Mouse (Mus musculus): ENCODE data around the gene Mrpl12. TPM values are rescaled to one million over a fixed set of nuclear protein-coding genes. Genes with fewer than 3 reads are reported as not detected.

The Mrpl12 gene
- polyA plus RNA-seq, 1 experiment from 2014 or later = 162 TPM

GRCm38 (mm10) chr11:120520967-120521540 is 36.6 kb downstream of the Mrpl12 start:
- H3K9me3 ChIP-seq (replicated peaks; ENCODE audit: control insufficient read depth, low read length) = no peaks in the 10 kb centered on the region
- no peak overlapping the region for H3K9ac ChIP-seq (replicated peaks; ENCODE audit: low read length)
- no peak overlapping the region for H3K4me3 ChIP-seq (ENCODE audit: low read depth, low read length)
- no peaks in the 10 kb centered on the region for H3K4me1 ChIP-seq (ENCODE audit: control insufficient read depth, insufficient read depth, low read length)
- WGBS = 85% methylated on average over 5 of the region's 5 CpGs
- DNase-seq (ENCODE audit: low spot score) = no peak
- H3K36me3 ChIP-seq (replicated peaks; ENCODE audit: control insufficient read depth, insufficient read depth, low read depth, low read length) = no peaks in the 10 kb centered on the region
- no peak for ATAC-seq (replicated peaks; ENCODE audit: insufficient number of reproducible peaks, low FRiP score, low TSS enrichment, low read depth)
- H3K27me3 ChIP-seq (ENCODE audit: control insufficient read depth, insufficient read depth, low read length) = no peaks in the 10 kb centered on the region
- no peak overlapping the region for H3K27ac ChIP-seq (replicated peaks; ENCODE audit: low read depth, low read length)
- H3K4me2 ChIP-seq (ENCODE audit: low read depth, low read length) = no peak overlapping the region

- DNase-seq (ENCODE audit: low spot score) (no peak), ATAC-seq (replicated peaks; ENCODE audit: insufficient number of reproducible peaks, low FRiP score, low TSS enrichment, low read depth) (no peak)
- no peaks in the 10 kb centered on the region for H3K36me3 ChIP-seq (replicated peaks; ENCODE audit: control insufficient read depth, insufficient read depth, low read depth, low read length)
- no peak overlapping the region for H3K4me3 ChIP-seq (ENCODE audit: low read depth, low read length)
- no peaks in the 10 kb centered on the region for H3K4me1 ChIP-seq (ENCODE audit: control insufficient read depth, insufficient read depth, low read length)
- no peaks in the 10 kb centered on the region for H3K9me3 ChIP-seq (replicated peaks; ENCODE audit: control insufficient read depth, low read length)
- H3K9ac ChIP-seq (replicated peaks; ENCODE audit: low read length) = no peak overlapping the region
- H3K27me3 ChIP-seq (ENCODE audit: control insufficient read depth, insufficient read depth, low read length) = no peaks in the 10 kb centered on the region
- no peak overlapping the region for H3K4me2 ChIP-seq (ENCODE audit: low read depth, low read length)
- H3K27ac ChIP-seq (replicated peaks; ENCODE audit: low read depth, low read length) = no peak overlapping the region
- WGBS = 93% methylated on average over 8 of the region's 8 CpGs
Measured at GRCm38 (mm10) chr11:120522581-120522980, 38.2 kb downstream of the Mrpl12 start.

GRCm38 (mm10) chr11:120525959-120526358 is 41.5 kb downstream of the Mrpl12 start:
- 88% methylated on average over 2 of the region's 2 CpGs for WGBS
- Histone ChIP-seq H3K4me1 (ENCODE audit: control insufficient read depth, insufficient read depth, low read length) (peaks cover 5% of the 10 kb centered on the region), H3K27ac (replicated peaks; ENCODE audit: low read depth, low read length) (no peak overlapping the region), H3K9me3 (replicated peaks; ENCODE audit: control insufficient read depth, low read length) (no peaks in the 10 kb centered on the region), H3K36me3 (replicated peaks; ENCODE audit: control insufficient read depth, insufficient read depth, low read depth, low read length) (no peaks in the 10 kb centered on the region), H3K27me3 (ENCODE audit: control insufficient read depth, insufficient read depth, low read length) (peaks cover 26% of the 10 kb centered on the region), H3K4me3 (ENCODE audit: low read depth, low read length) (no peak overlapping the region), H3K9ac (replicated peaks; ENCODE audit: low read length) (no peak overlapping the region), H3K4me2 (ENCODE audit: low read depth, low read length) (no peak overlapping the region)
- DNase-seq (ENCODE audit: low spot score) = no peak
- ATAC-seq (replicated peaks; ENCODE audit: insufficient number of reproducible peaks, low FRiP score, low TSS enrichment, low read depth) = no peak

- no peak overlapping the region for H3K9ac ChIP-seq (replicated peaks; ENCODE audit: low read length)
- DNase-seq (ENCODE audit: low spot score) (no peak), ATAC-seq (replicated peaks; ENCODE audit: insufficient number of reproducible peaks, low FRiP score, low TSS enrichment, low read depth) (no peak)
- no peak overlapping the region for H3K4me3 ChIP-seq (ENCODE audit: low read depth, low read length)
- peaks cover 5% of the 10 kb centered on the region for H3K4me1 ChIP-seq (ENCODE audit: control insufficient read depth, insufficient read depth, low read length)
- H3K9me3 ChIP-seq (replicated peaks; ENCODE audit: control insufficient read depth, low read length) = no peaks in the 10 kb centered on the region
- peaks cover 45% of the 10 kb centered on the region for H3K27me3 ChIP-seq (ENCODE audit: control insufficient read depth, insufficient read depth, low read length)
- no peaks in the 10 kb centered on the region for H3K36me3 ChIP-seq (replicated peaks; ENCODE audit: control insufficient read depth, insufficient read depth, low read depth, low read length)
- WGBS = 75% methylated on average over 9 of the region's 9 CpGs
- no peak overlapping the region for H3K27ac ChIP-seq (replicated peaks; ENCODE audit: low read depth, low read length)
- H3K4me2 ChIP-seq (ENCODE audit: low read depth, low read length) = no peak overlapping the region
Measured at GRCm38 (mm10) chr11:120527690-120528354, 43.4 kb downstream of the Mrpl12 start.

- Histone ChIP-seq H3K27ac (replicated peaks; ENCODE audit: low read depth, low read length) (no peak overlapping the region), H3K4me2 (ENCODE audit: low read depth, low read length) (no peak overlapping the region), H3K4me1 (ENCODE audit: control insufficient read depth, insufficient read depth, low read length) (peaks cover 5% of the 10 kb centered on the region), H3K9ac (replicated peaks; ENCODE audit: low read length) (no peak overlapping the region), H3K9me3 (replicated peaks; ENCODE audit: control insufficient read depth, low read length) (no peaks in the 10 kb centered on the region), H3K36me3 (replicated peaks; ENCODE audit: control insufficient read depth, insufficient read depth, low read depth, low read length) (no peaks in the 10 kb centered on the region), H3K4me3 (ENCODE audit: low read depth, low read length) (no peak overlapping the region), H3K27me3 (ENCODE audit: control insufficient read depth, insufficient read depth, low read length) (peaks cover 45% of the 10 kb centered on the region)
- DNase-seq (ENCODE audit: low spot score) (no peak), ATAC-seq (replicated peaks; ENCODE audit: insufficient number of reproducible peaks, low FRiP score, low TSS enrichment, low read depth) (0 out of 2 replicates have a peak, but pooled peaks have one; percentile 26)
- WGBS = 33% methylated on average over 4 of the region's 4 CpGs
Measured at GRCm38 (mm10) chr11:120528903-120529302, 44.5 kb downstream of the Mrpl12 start.

- no peak within 1 kb of the TSS for H3K27ac ChIP-seq (replicated peaks; ENCODE audit: low read depth, low read length)
- H3K4me3 ChIP-seq (ENCODE audit: low read depth, low read length) = peak within 1 kb of the TSS; percentile 38
- ATAC-seq (replicated peaks; ENCODE audit: insufficient number of reproducible peaks, low FRiP score, low TSS enrichment, low read depth) (peak; percentile 63; the same call in 1 of the 2 replicates), DNase-seq (ENCODE audit: low spot score) (peak; percentile 52)
- peaks cover 5% of the 10 kb centered on the region for H3K4me1 ChIP-seq (ENCODE audit: control insufficient read depth, insufficient read depth, low read length)
- no peaks in the 10 kb centered on the region for H3K36me3 ChIP-seq (replicated peaks; ENCODE audit: control insufficient read depth, insufficient read depth, low read depth, low read length)
- no peaks in the 10 kb centered on the region for H3K9me3 ChIP-seq (replicated peaks; ENCODE audit: control insufficient read depth, low read length)
- H3K9ac ChIP-seq (replicated peaks; ENCODE audit: low read length) = peak within 1 kb of the TSS; percentile 56
- 7% methylated on average over 50 of the region's 62 CpGs for WGBS
- peaks cover 45% of the 10 kb centered on the region for H3K27me3 ChIP-seq (ENCODE audit: control insufficient read depth, insufficient read depth, low read length)
- H3K4me2 ChIP-seq (ENCODE audit: low read depth, low read length) = peak within 1 kb of the TSS; percentile 76
Measured at GRCm38 (mm10) chr11:120530085-120530964, 45.9 kb downstream of the Mrpl12 start, which contains the start of gene Gcgr. Gene Gcgr, plus strand, starts transcription at chr11:120530699.

GRCm38 (mm10) chr11:120531646-120532045 is 47.2 kb downstream of the Mrpl12 start:
- 32% methylated on average over 9 of the region's 9 CpGs for WGBS
- no peaks in the 10 kb centered on the region for H3K9me3 ChIP-seq (replicated peaks; ENCODE audit: control insufficient read depth, low read length)
- H3K4me1 ChIP-seq (ENCODE audit: control insufficient read depth, insufficient read depth, low read length) = peaks cover 5% of the 10 kb centered on the region
- ATAC-seq (replicated peaks; ENCODE audit: insufficient number of reproducible peaks, low FRiP score, low TSS enrichment, low read depth) = no peak
- no peaks in the 10 kb centered on the region for H3K36me3 ChIP-seq (replicated peaks; ENCODE audit: control insufficient read depth, insufficient read depth, low read depth, low read length)
- no peak overlapping the region for H3K9ac ChIP-seq (replicated peaks; ENCODE audit: low read length)
- no peak overlapping the region for H3K4me3 ChIP-seq (ENCODE audit: low read depth, low read length)
- no peak for DNase-seq (ENCODE audit: low spot score)
- no peak overlapping the region for H3K27ac ChIP-seq (replicated peaks; ENCODE audit: low read depth, low read length)
- H3K27me3 ChIP-seq (ENCODE audit: control insufficient read depth, insufficient read depth, low read length) = peaks cover 45% of the 10 kb centered on the region
- no peak overlapping the region for H3K4me2 ChIP-seq (ENCODE audit: low read depth, low read length)

All from embryonic facial prominence, embryonic 11.5 days (tissue).